21 mouse cellular contexts compared by ENCODE assay signal in the genomic region with DNA sequence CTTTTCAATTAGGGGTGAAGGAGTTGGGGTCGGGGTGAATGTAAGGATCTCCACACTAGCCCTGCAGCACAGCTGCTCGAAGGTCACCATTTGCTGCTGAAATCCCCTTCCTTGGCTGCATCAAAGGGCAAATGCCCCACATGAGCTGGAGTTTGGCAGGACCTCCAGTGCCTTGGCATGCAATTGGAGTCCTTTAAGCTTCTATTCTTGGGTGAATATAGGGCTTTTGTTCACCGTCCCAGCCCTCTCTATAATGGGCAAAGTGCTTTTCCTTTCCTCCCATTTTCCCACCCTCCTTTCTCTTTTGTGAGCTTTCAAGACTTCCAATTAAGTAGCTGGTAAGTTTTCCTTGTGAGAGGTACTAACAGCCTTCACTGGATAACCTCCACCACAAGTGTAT.
A peak's percentile ranks its signal among the peaks of the same experiment; 100 is the strongest.
DNase-seq lines count a peak whose midpoint lies in the region; ATAC-seq and TF ChIP-seq lines count a peak whose summit lies in the region.
"Had no signal": no experiment of that assay in that cellular context is flagged by ENCODE, and none has a peak within 500 bp of the region (broad histone marks: within the 10 kb centered on the region; RNA-seq: fewer than 3 reads in every experiment).

No protein-coding gene starts in this region.

- TF ChIP-seq POLR2A in brain, embryonic 14.5 days (IDR thresholded peaks at IDR 0.05; ENCODE audit: borderline replicate concordance, extremely low read depth, insufficient read depth, insufficient read length, poor library complexity, severe bottlenecking): no peak

- peak; percentile 19 to 45 for DNase-seq in frontal cortex, postnatal 10 days (ENCODE audit: low spot score in 2 of 2)
- DNase-seq in left cerebral cortex, adult 2 months (ENCODE audit: extremely low spot score in 1 of 2, low spot score in 2 of 2): peak in 1 of 2 experiments; percentile 37
- DNase-seq in left cerebral cortex, postnatal 36 days (ENCODE audit: low spot score in 2 of 2): no peak
- peak; percentile 94 for DNase-seq in brain, embryonic 14.5 days (ENCODE audit: low read depth)
- DNase-seq in thymus, postnatal 0 days (ENCODE audit: low spot score): no peak
- DNase-seq: cerebellum, postnatal 14 days; heart, adult 11 months; heart, postnatal 36 days; kidney, adult 2 months; kidney, postnatal 14 days; lung, postnatal 10 days; retina, postnatal 1 day; thymus, adult 2 months had no signal

- no peaks in the 10 kb centered on the region for H3K9me3 ChIP-seq in forebrain, embryonic 15.5 days
- H3K9me3 ChIP-seq: heart, embryonic 13.5 days; stomach, embryonic 15.5 days had no signal

- no peak overlapping the region for H3K9ac ChIP-seq in forebrain, embryonic 15.5 days (replicated peaks)
- H3K9ac ChIP-seq: heart, embryonic 13.5 days; stomach, embryonic 15.5 days had no signal

- H3K4me3 ChIP-seq in left cerebral cortex, adult 2 months: no peak overlapping the region
- no peak overlapping the region for H3K4me3 ChIP-seq in forebrain, embryonic 15.5 days
- H3K4me3 ChIP-seq: erythroblast, embryonic 14.5 days; heart, embryonic 13.5 days; megakaryocyte, embryonic 14.5 days; stomach, embryonic 15.5 days had no signal

- intact Hi-C loops in left cerebral cortex, adult 2 months (cut with DNase I): loop anchor here (2.0 kb wide), 1 partner anchor 26 kb away; no protein-coding TSS in a partner anchor
- intact Hi-C loops in left cerebral cortex, postnatal 36 days (cut with DNase I): loop anchor here (10.0 kb wide), 1 partner anchor 148 kb away; no protein-coding TSS in a partner anchor

- H3K4me1 ChIP-seq in forebrain, embryonic 15.5 days: peaks cover 33% of the 10 kb centered on the region
- H3K4me1 ChIP-seq: heart, embryonic 13.5 days; megakaryocyte, embryonic 14.5 days; stomach, embryonic 15.5 days had no signal

- TF ChIP-seq CTCF in left cerebral cortex, adult 2 months (IDR thresholded peaks at IDR 0.05): no peak
- TF ChIP-seq CTCF in brain, embryonic 14.5 days (IDR thresholded peaks at IDR 0.05; ENCODE audit: borderline replicate concordance, extremely low read depth, insufficient read depth, insufficient read length): no peak

- H3K4me2 ChIP-seq in forebrain, embryonic 15.5 days (replicated peaks): no peak overlapping the region
- H3K4me2 ChIP-seq: heart, embryonic 13.5 days; stomach, embryonic 15.5 days had no signal

- no peaks in the 10 kb centered on the region for H3K36me3 ChIP-seq in forebrain, embryonic 15.5 days
- H3K36me3 ChIP-seq: heart, embryonic 13.5 days; stomach, embryonic 15.5 days had no signal

- 2% methylated on average over 3 of the region's 3 CpGs for WGBS in forebrain, embryonic 15.5 days

- H3K27me3 ChIP-seq in forebrain, embryonic 15.5 days: no peaks in the 10 kb centered on the region
- H3K27me3 ChIP-seq: CH12.LX; megakaryocyte, embryonic 14.5 days; stomach, embryonic 15.5 days had no signal

- H3K27ac ChIP-seq in left cerebral cortex, adult 2 months: peak overlapping the region; percentile 69
- peak overlapping the region; percentile 62 for H3K27ac ChIP-seq in forebrain, embryonic 15.5 days (replicated peaks)
- H3K27ac ChIP-seq: heart, embryonic 13.5 days; stomach, embryonic 15.5 days had no signal

- ATAC-seq in frontal cortex, adult (ENCODE audit: low TSS enrichment): no peak
- ATAC-seq in forebrain, embryonic 15.5 days (replicated peaks): peak; percentile 23
- ATAC-seq in erythroid progenitor cell, adult 5-6 weeks (replicated peaks; ENCODE audit: low FRiP score, poor library complexity, severe bottlenecking): no peak

Comparison
In these comparisons a context has a peak if more than half of its experiments do, and no peak if none do; other contexts are left out.
1. DNase-seq: peak in frontal cortex, postnatal 10 days (2 of 2) and brain, embryonic 14.5 days (single experiment); none in left cerebral cortex, postnatal 36 days (0 of 2) and thymus, postnatal 0 days (single experiment).